Mouse (Mus musculus) spleen, postnatal 14 days (tissue): ENCODE data around the gene Ctsa.
"Not testable (repeated sequence)": the region's sequence is repeated elsewhere in the genome, so short reads cannot be mapped to it uniquely, and the experiment has no call there.

Experiments used
- DNase-seq, 2 experiments: peaks; one replicate each; pipeline ENCODE4 v3.0.0; 2021 to 2022; ENCODE audit warnings: low spot score in 2 of 2

Gene Ctsa

GRCm38 (mm10) chr2:164850061-164850460 lies 17.4 kb downstream of the Ctsa start:
- no peak for DNase-seq

GRCm38 (mm10) chr2:164855572-164855971 lies 22.9 kb downstream of the Ctsa start:
- DNase-seq: not testable (repeated sequence)

- DNase-seq: no peak
These were observed 23.8 kb downstream of the Ctsa start for GRCm38 (mm10) chr2:164856309-164857100.

GRCm38 (mm10) chr2:164857101-164857821 lies 24.6 kb downstream of the Ctsa start, which contains the start of gene Pltp:
Pltp (minus strand) TSS chr2:164857711.
- no peak for DNase-seq

- no peak for DNase-seq
These were observed 25.3 kb downstream of the Ctsa start for GRCm38 (mm10) chr2:164857842-164858553.

- DNase-seq: no peak
These were observed 26.5 kb downstream of the Ctsa start for GRCm38 (mm10) chr2:164859155-164859554.

- no peak for DNase-seq
These were observed 27.2 kb downstream of the Ctsa start for GRCm38 (mm10) chr2:164859640-164860432.

GRCm38 (mm10) chr2:164861094-164861493 lies 28.4 kb downstream of the Ctsa start:
- DNase-seq: no peak

- DNase-seq: no peak
These were observed 29.6 kb downstream of the Ctsa start for GRCm38 (mm10) chr2:164862179-164862861.

GRCm38 (mm10) chr2:164863411-164863810 lies 30.7 kb downstream of the Ctsa start:
- not testable (repeated sequence) for DNase-seq

GRCm38 (mm10) chr2:164864593-164864992 lies 31.9 kb downstream of the Ctsa start:
- DNase-seq: no peak

GRCm38 (mm10) chr2:164866741-164867551 lies 34.3 kb downstream of the Ctsa start:
- DNase-seq: no peak

- no peak for DNase-seq
These were observed 34.9 kb downstream of the Ctsa start for GRCm38 (mm10) chr2:164867566-164867965.

GRCm38 (mm10) chr2:164868491-164868890 lies 35.8 kb downstream of the Ctsa start:
- no peak for DNase-seq

GRCm38 (mm10) chr2:164871602-164872303 lies 39.1 kb downstream of the Ctsa start:
- DNase-seq: no peak

- DNase-seq: no peak
These were observed 40.9 kb downstream of the Ctsa start for GRCm38 (mm10) chr2:164873621-164874020.

- no peak for DNase-seq
These were observed 41.6 kb downstream of the Ctsa start for GRCm38 (mm10) chr2:164874239-164874769.

- DNase-seq: not testable (repeated sequence)
These were observed 43.0 kb downstream of the Ctsa start for GRCm38 (mm10) chr2:164875648-164876047.
